Mouse (Mus musculus) stomach, postnatal 0 days (tissue): Measurements from ENCODE around the gene Rsph10b.

Source experiments
- CTCF ChIP-seq: IDR thresholded peaks from 2 replicates; pipeline ENCODE4 v1.5.1; 2016; ENCODE audit warnings: antibody characterized with exemption, low read depth, mild to moderate bottlenecking, moderate library complexity
- EP300 ChIP-seq: optimal IDR thresholded peaks from 2 replicates; pipeline ENCODE3; 2016; ENCODE audit warnings: antibody characterized with exemption

DNA sequence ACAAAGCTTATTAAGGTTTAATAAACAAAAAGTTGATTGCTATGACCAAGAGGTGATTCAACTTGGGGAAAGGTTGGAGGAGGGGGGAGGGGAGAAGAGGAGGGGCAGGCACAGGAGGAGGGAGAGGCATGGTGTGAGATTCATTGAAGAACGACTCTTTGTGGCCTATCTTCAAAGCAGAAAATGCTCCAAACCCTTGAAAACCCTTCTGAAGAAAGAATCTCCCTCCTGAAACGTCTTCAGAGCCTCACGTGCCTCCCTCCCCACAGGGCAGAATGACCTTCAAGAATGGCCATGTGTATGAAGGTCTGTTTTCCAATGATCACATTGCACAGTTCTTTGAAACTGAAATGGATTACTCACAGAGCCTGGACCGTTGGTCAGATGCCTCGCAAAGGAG, 17.2 kb downstream of the Rsph10b start:
- no peak for TF ChIP-seq CTCF
- TF ChIP-seq EP300: no peak
